Mouse (Mus musculus): Measurements from ENCODE around the gene Setd2. TPM values are rescaled to one million over a fixed set of nuclear protein-coding genes. Genes with fewer than 3 reads are reported as not detected.

The Setd2 gene
- polyA plus RNA-seq (2014; fragmentation: Nextera tagmentation; extraction: Ambion mirVana) = 51.4 and 55.6 TPM in 2 replicates

DNA sequence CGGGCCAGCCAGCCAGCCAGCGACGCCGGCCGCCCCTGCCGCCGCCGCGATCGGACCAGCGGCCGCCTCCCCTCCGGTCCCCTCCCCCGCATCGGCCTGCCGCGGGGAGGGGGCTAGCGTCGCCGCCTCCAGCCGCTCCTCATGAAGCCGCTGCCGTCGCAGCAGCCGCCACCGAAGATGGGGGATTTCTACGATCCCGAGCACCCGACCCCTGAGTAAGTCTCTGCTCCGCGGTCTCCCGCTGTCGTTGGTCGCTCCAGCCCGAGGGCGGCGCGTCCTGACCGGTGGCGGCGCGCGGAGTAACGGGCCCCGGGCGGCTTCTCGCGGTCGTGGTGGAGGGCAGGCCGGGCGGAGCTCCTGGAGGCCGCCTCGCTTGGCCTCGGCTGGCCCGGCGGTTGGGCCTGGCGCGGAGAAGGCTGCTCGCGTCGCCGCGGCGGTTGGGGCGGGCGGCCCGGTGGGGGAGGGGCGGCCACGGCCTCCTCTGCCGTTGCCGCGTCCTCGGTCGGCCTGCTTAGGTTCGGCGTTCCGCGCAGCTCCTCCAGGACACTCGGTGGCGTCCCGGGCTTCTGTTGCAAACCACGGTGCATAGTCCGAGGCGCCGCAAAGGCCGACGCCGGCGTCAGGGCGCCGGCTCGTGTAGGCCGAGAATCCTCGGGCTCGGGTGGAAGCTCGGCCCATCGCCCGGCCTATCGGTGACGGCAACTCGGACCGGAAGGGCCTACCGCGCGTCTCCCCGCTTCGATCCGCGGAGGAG, at the start of gene Setd2:
Gene Setd2 (plus strand): TSS at position 60 of the 754 bp plus-strand sequence.
- no peaks in the 10 kb centered on the region for H3K9me3 ChIP-seq (ENCODE audit: low read depth, low read length)
- WGBS = under 1% methylated on average over 99 of the region's 109 CpGs
- no peaks in the 10 kb centered on the region for H3K36me3 ChIP-seq (ENCODE audit: insufficient read depth)

GRCm38 (mm10) chr9:110488841-110489240, 43.6 kb upstream of the Setd2 start:
- Histone ChIP-seq H3K27ac (ENCODE audit: low read depth) (no peak overlapping the region), H3K36me3 (ENCODE audit: insufficient read depth) (no peaks in the 10 kb centered on the region), H3K4me2 (no peak overlapping the region), H3K9me3 (ENCODE audit: low read depth, low read length) (peaks cover 6% of the 10 kb centered on the region), H3K9ac (no peak overlapping the region), H3K4me1 (ENCODE audit: insufficient read depth) (no peaks in the 10 kb centered on the region), H3K4me3 (ENCODE audit: low read depth, low read length) (no peak overlapping the region), H3K27me3 (ENCODE audit: insufficient read depth, low read length) (no peaks in the 10 kb centered on the region)
- no peak for TF ChIP-seq CTCF (IDR thresholded peaks at IDR 0.05; ENCODE audit: low read depth)
- DNase-seq (no peak), ATAC-seq (ENCODE audit: insufficient read depth) (no peak)
- WGBS = 58% methylated on average over 4 of the region's 4 CpGs

More for the DNA sequence above, at the start of gene Setd2:
- Histone ChIP-seq H3K4me3 (ENCODE audit: low read depth, low read length) (peak within 1 kb of the TSS; percentile 99), H3K27me3 (ENCODE audit: insufficient read depth, low read length) (no peaks in the 10 kb centered on the region), H3K4me2 (peak within 1 kb of the TSS; percentile 73), H3K9ac (peak within 1 kb of the TSS; percentile 99), H3K27ac (ENCODE audit: low read depth) (peak within 1 kb of the TSS; percentile 99), H3K4me1 (ENCODE audit: insufficient read depth) (0 out of 2 replicates have a peak, but pooled peaks cover 11% of the 10 kb centered on the region)
- no peak for TF ChIP-seq CTCF (IDR thresholded peaks at IDR 0.05; ENCODE audit: low read depth)
- DNase-seq = peak; percentile 68
- ATAC-seq (ENCODE audit: insufficient read depth) = peak; percentile 57; the same call in 1 of the 2 replicates

DNA sequence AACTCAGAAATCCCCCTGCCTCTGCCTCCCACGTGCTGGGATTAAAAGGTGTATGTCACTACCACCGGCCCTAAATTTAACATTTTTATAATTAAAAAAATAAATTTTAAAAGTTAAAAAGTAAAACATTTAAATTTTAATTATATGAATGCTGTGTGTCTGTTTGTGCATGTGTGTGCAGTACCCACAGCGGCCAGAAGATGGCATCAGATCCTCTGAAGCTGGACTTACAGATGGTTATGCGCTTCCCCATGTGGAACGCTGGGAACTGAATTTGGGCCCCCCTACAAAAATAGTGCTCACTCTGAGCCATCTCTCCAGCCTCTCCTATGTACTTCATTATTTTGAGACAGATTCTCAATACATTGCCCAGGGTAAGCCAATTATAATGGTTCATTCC, 41.5 kb upstream of the Setd2 start:
- ATAC-seq (ENCODE audit: insufficient read depth) (no peak), DNase-seq (peak; percentile 17)
- Histone ChIP-seq H3K9ac (no peak overlapping the region), H3K4me2 (no peak overlapping the region), H3K27me3 (ENCODE audit: insufficient read depth, low read length) (no peaks in the 10 kb centered on the region), H3K27ac (ENCODE audit: low read depth) (no peak overlapping the region), H3K4me1 (ENCODE audit: insufficient read depth) (no peaks in the 10 kb centered on the region), H3K4me3 (ENCODE audit: low read depth, low read length) (no peak overlapping the region), H3K36me3 (ENCODE audit: insufficient read depth) (no peaks in the 10 kb centered on the region), H3K9me3 (ENCODE audit: low read depth, low read length) (peaks cover 6% of the 10 kb centered on the region)
- 60% methylated on average over 5 of the region's 5 CpGs for WGBS
- peak; percentile 44 for TF ChIP-seq CTCF (IDR thresholded peaks at IDR 0.05; ENCODE audit: low read depth)

DNA sequence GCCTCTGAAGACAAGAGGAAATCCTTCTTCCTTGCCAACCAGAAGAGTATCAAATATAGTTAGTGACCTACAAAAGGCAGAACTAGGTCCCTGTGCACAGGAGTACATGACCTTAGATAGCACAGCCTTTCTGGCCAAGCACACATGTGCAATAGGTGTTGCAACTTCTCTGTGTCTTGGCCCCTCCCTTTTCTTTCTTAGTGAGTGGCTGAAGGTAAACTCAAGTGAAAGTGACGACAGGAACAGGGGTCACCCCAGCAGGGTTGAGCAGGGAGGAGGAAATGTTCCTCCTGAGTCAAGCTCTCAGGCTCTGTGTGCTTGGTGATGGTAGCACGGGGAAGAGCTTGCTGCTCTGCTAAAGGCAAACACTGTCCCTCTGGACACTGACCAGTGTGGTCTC, 6.7 kb upstream of the Setd2 start:
- no peak for DNase-seq
- no peak for ATAC-seq (ENCODE audit: insufficient read depth)
- H3K9me3 ChIP-seq (ENCODE audit: low read depth, low read length) = no peaks in the 10 kb centered on the region

DNA sequence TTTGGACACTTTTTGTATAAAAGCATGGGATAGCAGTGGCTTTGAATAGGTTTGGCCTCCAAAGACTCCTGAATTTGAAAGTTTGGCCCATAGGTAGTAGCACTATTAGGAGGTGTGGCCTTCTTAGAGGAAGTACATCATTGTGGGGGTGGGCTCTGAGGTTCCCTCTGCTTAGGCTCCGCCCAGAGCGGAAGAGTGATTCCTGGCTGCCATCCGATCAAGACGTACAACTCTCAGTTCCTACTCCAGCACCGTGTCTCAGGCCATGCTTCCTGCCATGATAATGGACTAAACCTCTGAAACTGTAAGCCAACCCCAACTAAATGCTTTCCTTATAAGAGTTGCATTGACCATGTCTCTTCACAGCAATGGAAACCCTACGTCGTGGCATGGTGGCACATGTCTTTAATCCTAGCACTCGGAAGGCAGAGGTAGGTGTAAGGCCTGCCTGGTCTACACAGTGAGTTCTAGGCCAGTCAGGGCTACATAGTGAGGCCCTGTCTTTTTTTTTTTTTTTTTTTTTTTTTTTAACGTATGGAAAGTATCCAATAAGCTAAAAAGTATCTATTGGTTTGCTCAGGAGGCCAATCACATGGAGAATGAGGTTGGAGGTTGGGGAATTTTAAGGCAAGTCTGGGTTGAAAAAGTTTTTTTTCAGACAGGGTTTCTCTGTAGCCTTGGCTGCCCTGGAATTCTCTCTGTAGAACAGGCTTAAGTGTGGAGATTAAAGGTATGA, 3.2 kb upstream of the Setd2 start:
- Histone ChIP-seq H3K27me3 (ENCODE audit: insufficient read depth, low read length) (no peaks in the 10 kb centered on the region), H3K27ac (ENCODE audit: low read depth) (no peak overlapping the region), H3K4me2 (no peak overlapping the region), H3K9me3 (ENCODE audit: low read depth, low read length) (no peaks in the 10 kb centered on the region), H3K4me3 (ENCODE audit: low read depth, low read length) (no peak overlapping the region), H3K36me3 (ENCODE audit: insufficient read depth) (no peaks in the 10 kb centered on the region), H3K4me1 (ENCODE audit: insufficient read depth) (0 out of 2 replicates have a peak, but pooled peaks cover 1% of the 10 kb centered on the region), H3K9ac (no peak overlapping the region)
- WGBS = 46% methylated on average over 9 of the region's 9 CpGs
- no peak for TF ChIP-seq CTCF (IDR thresholded peaks at IDR 0.05; ENCODE audit: low read depth)
- ATAC-seq (ENCODE audit: insufficient read depth) (no peak), DNase-seq (peak; percentile 9)

More for the DNA sequence above, 6.7 kb upstream of the Setd2 start:
- no peak for TF ChIP-seq CTCF (IDR thresholded peaks at IDR 0.05; ENCODE audit: low read depth)
- Histone ChIP-seq H3K9ac (no peak overlapping the region), H3K36me3 (ENCODE audit: insufficient read depth) (no peaks in the 10 kb centered on the region), H3K27me3 (ENCODE audit: insufficient read depth, low read length) (no peaks in the 10 kb centered on the region), H3K4me2 (no peak overlapping the region), H3K4me3 (ENCODE audit: low read depth, low read length) (no peak overlapping the region), H3K4me1 (ENCODE audit: insufficient read depth) (no peaks in the 10 kb centered on the region), H3K27ac (ENCODE audit: low read depth) (no peak overlapping the region)
- WGBS = 25% methylated on average over 2 of the region's 2 CpGs

GRCm38 (mm10) chr9:110530650-110531049, 1.7 kb upstream of the Setd2 start:
- Histone ChIP-seq H3K4me3 (ENCODE audit: low read depth, low read length) (no peak overlapping the region), H3K4me2 (peak overlapping the region; percentile 73; the same call in 1 of the 2 replicates), H3K9me3 (ENCODE audit: low read depth, low read length) (no peaks in the 10 kb centered on the region), H3K4me1 (ENCODE audit: insufficient read depth) (0 out of 2 replicates have a peak, but pooled peaks cover 11% of the 10 kb centered on the region), H3K9ac (no peak overlapping the region), H3K27ac (ENCODE audit: low read depth) (no peak overlapping the region), H3K36me3 (ENCODE audit: insufficient read depth) (no peaks in the 10 kb centered on the region), H3K27me3 (ENCODE audit: insufficient read depth, low read length) (no peaks in the 10 kb centered on the region)
- ATAC-seq (ENCODE audit: insufficient read depth) (no peak), DNase-seq (no peak)
- TF ChIP-seq CTCF (IDR thresholded peaks at IDR 0.05; ENCODE audit: low read depth) = no peak
- 60% methylated on average over 3 of the region's 3 CpGs for WGBS
